17 mouse cellular contexts compared by ENCODE assay signal in the genomic region with DNA sequence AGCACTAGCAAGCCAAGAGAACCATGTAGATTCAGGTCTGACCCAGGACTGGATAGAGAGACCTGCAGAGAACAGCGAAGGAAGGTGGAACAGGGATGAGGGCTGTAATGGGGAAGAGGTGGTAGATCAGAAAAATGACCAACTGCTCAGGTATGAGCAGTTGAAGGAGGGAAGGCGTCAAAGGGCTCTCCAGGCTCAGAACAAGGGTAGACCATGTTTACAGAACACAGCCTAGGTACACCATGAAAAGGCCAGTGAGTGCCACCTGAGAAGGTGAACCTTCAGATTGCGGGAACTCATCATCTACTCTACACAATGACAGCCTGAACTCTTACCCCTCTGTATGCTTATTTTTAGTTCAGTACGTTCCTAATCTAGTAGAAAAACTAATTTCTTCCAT. TPM values are rescaled to one million over a fixed set of nuclear protein-coding genes. Genes with fewer than 3 reads are reported as not detected.
DNase-seq lines count a peak whose midpoint lies in the region; ATAC-seq and TF ChIP-seq lines count a peak whose summit lies in the region.
"Had no signal": no experiment of that assay in that cellular context is flagged by ENCODE, and none has a peak within 500 bp of the region (broad histone marks: within the 10 kb centered on the region; RNA-seq: fewer than 3 reads in every experiment).

No protein-coding gene starts in this region.

- no peaks in the 10 kb centered on the region for H3K9me3 ChIP-seq in kidney, embryonic 16.5 days (ENCODE audit: low read length)
- H3K9me3 ChIP-seq in kidney, embryonic 15.5 days (replicated peaks), result no peaks in the 10 kb centered on the region
- no peaks in the 10 kb centered on the region for H3K9me3 ChIP-seq in lung, postnatal 0 days (ENCODE audit: low read length)
- H3K9me3 ChIP-seq in forebrain, embryonic 13.5 days (replicated peaks), result no peaks in the 10 kb centered on the region
- H3K9me3 ChIP-seq: embryonic facial prominence, embryonic 15.5 days; heart, embryonic 12.5 days; hindbrain, embryonic 15.5 days had no signal

- WGBS in kidney, embryonic 16.5 days, result 87% methylated on average over 4 of the region's 4 CpGs
- 93% methylated on average over 4 of the region's 4 CpGs for WGBS in kidney, embryonic 15.5 days
- 58% methylated on average over 4 of the region's 4 CpGs for WGBS in lung, postnatal 0 days
- 94% methylated on average over 4 of the region's 4 CpGs for WGBS in forebrain, embryonic 13.5 days

- peaks cover 55% of the 10 kb centered on the region for H3K4me1 ChIP-seq in kidney, embryonic 16.5 days (ENCODE audit: insufficient read depth, low read length)
- peaks cover 68% of the 10 kb centered on the region for H3K4me1 ChIP-seq in kidney, embryonic 15.5 days
- peaks cover 69% of the 10 kb centered on the region for H3K4me1 ChIP-seq in lung, postnatal 0 days (ENCODE audit: insufficient read depth, low read depth, low read length)
- peaks cover 81% of the 10 kb centered on the region for H3K4me1 ChIP-seq in forebrain, embryonic 13.5 days

- peak; percentile 79 to 85 for DNase-seq in lung, adult 18-20 months
- peak; percentile 91 for DNase-seq in lung, postnatal 0 days (ENCODE audit: low spot score)
- DNase-seq in lung, postnatal 36 days, result peak; percentile 78
- DNase-seq in gastrocnemius, adult 2 months, result no peak
- DNase-seq: adrenal gland, postnatal 25 days; cerebellum, adult 18-20 months; cerebellum, postnatal 10 days; gastrocnemius, postnatal 14 days had no signal

- intact Hi-C loops in gastrocnemius, adult 2 months (cut with DNase I), result no loop called here

- H3K27me3 ChIP-seq in kidney, embryonic 16.5 days (ENCODE audit: insufficient read depth, low read length), result no peaks in the 10 kb centered on the region
- H3K27me3 ChIP-seq in kidney, embryonic 15.5 days, result no peaks in the 10 kb centered on the region
- no peaks in the 10 kb centered on the region for H3K27me3 ChIP-seq in lung, postnatal 0 days (replicated peaks; ENCODE audit: insufficient read depth, low read length)
- H3K27me3 ChIP-seq in forebrain, embryonic 13.5 days, result no peaks in the 10 kb centered on the region
- H3K27me3 ChIP-seq: CH12.LX; embryonic facial prominence, embryonic 15.5 days; heart, embryonic 12.5 days; hindbrain, embryonic 15.5 days; Patski had no signal

- no peaks in the 10 kb centered on the region for H3K36me3 ChIP-seq in kidney, embryonic 16.5 days (ENCODE audit: insufficient read depth, low read length)
- H3K36me3 ChIP-seq in kidney, embryonic 15.5 days, result no peaks in the 10 kb centered on the region
- no peaks in the 10 kb centered on the region for H3K36me3 ChIP-seq in lung, postnatal 0 days (ENCODE audit: insufficient read depth, low read length)
- no peaks in the 10 kb centered on the region for H3K36me3 ChIP-seq in forebrain, embryonic 13.5 days (ENCODE audit: poor library complexity, severe bottlenecking)
- H3K36me3 ChIP-seq: embryonic facial prominence, embryonic 15.5 days; heart, embryonic 12.5 days; hindbrain, embryonic 15.5 days had no signal

- H3K9ac ChIP-seq in kidney, embryonic 16.5 days (replicated peaks; ENCODE audit: low read length), result no peak overlapping the region
- no peak overlapping the region for H3K9ac ChIP-seq in kidney, embryonic 15.5 days
- no peak overlapping the region for H3K9ac ChIP-seq in lung, postnatal 0 days (replicated peaks; ENCODE audit: low read depth)
- H3K9ac ChIP-seq in forebrain, embryonic 13.5 days, result no peak overlapping the region
- H3K9ac ChIP-seq: embryonic facial prominence, embryonic 15.5 days; heart, embryonic 12.5 days; hindbrain, embryonic 15.5 days had no signal

- H3K4me2 ChIP-seq in kidney, embryonic 16.5 days (replicated peaks; ENCODE audit: low read depth, low read length), result no peak overlapping the region
- no peak overlapping the region for H3K4me2 ChIP-seq in kidney, embryonic 15.5 days
- no peak overlapping the region for H3K4me2 ChIP-seq in lung, postnatal 0 days (replicated peaks; ENCODE audit: low read depth, low read length)
- no peak overlapping the region for H3K4me2 ChIP-seq in forebrain, embryonic 13.5 days
- H3K4me2 ChIP-seq: embryonic facial prominence, embryonic 15.5 days; heart, embryonic 12.5 days; hindbrain, embryonic 15.5 days had no signal

- TF ChIP-seq EP300 in lung, postnatal 0 days (IDR thresholded peaks at IDR 0.05), result peak; percentile 100

- no peak for ATAC-seq in kidney, embryonic 16.5 days (ENCODE audit: low FRiP score, low TSS enrichment)
- ATAC-seq in kidney, embryonic 15.5 days (replicated peaks; ENCODE audit: low FRiP score), result no peak
- peak; percentile 85 for ATAC-seq in lung, postnatal 0 days
- no peak for ATAC-seq in forebrain, embryonic 13.5 days
- ATAC-seq: forebrain, embryonic 16.5 days; Patski had no signal

- no peak for TF ChIP-seq CTCF in lung, postnatal 0 days (IDR thresholded peaks at IDR 0.05)
- no peak for TF ChIP-seq CTCF in gastrocnemius, adult 2 months (IDR thresholded peaks at IDR 0.05)

- H3K4me3 ChIP-seq in kidney, embryonic 16.5 days (ENCODE audit: low read length), result no peak overlapping the region
- no peak overlapping the region for H3K4me3 ChIP-seq in kidney, embryonic 15.5 days (replicated peaks)
- H3K4me3 ChIP-seq in lung, postnatal 0 days (ENCODE audit: low read depth, low read length), result no peak overlapping the region
- no peak overlapping the region for H3K4me3 ChIP-seq in forebrain, embryonic 13.5 days
- no peak overlapping the region for H3K4me3 ChIP-seq in gastrocnemius, adult 2 months
- H3K4me3 ChIP-seq: embryonic facial prominence, embryonic 15.5 days; heart, embryonic 12.5 days; hindbrain, embryonic 15.5 days had no signal

- H3K27ac ChIP-seq in kidney, embryonic 16.5 days (ENCODE audit: low read length), result peak overlapping the region; percentile 36; the same call in 1 of the 2 replicates
- H3K27ac ChIP-seq in kidney, embryonic 15.5 days, result no peak overlapping the region
- peak overlapping the region; percentile 87 for H3K27ac ChIP-seq in lung, postnatal 0 days (ENCODE audit: low read length)
- H3K27ac ChIP-seq in forebrain, embryonic 13.5 days, result no peak overlapping the region
- no peak overlapping the region for H3K27ac ChIP-seq in gastrocnemius, adult 2 months
- H3K27ac ChIP-seq: embryonic facial prominence, embryonic 15.5 days; hindbrain, embryonic 15.5 days had no signal

RNA-seq across cellular contexts. Expression of a gene that starts 9.5 kb away (rescaled TPM):
- polyA plus RNA-seq in kidney, embryonic 16.5 days (2015; fragmentation: Nextera tagmentation; extraction: Ambion mirVana), result 11.3 and 13.7 TPM in 2 replicates
- polyA plus RNA-seq in kidney, embryonic 15.5 days (2015; fragmentation: Nextera tagmentation; extraction: Ambion mirVana), result 45.7 and 47.5 TPM in 2 replicates
- polyA plus RNA-seq in lung, postnatal 0 days (2015; fragmentation: Nextera tagmentation; extraction: Ambion mirVana), result 91.3 and 104 TPM in 2 replicates
- polyA plus RNA-seq in forebrain, embryonic 13.5 days (2015; fragmentation: Nextera tagmentation; extraction: Ambion mirVana), result 13.2 and 15.6 TPM in 2 replicates
- 1 to 10 TPM; 6.4 to 9.3 TPM for total RNA-seq in gastrocnemius, adult 2 months (2021)

RNA-seq across cellular contexts. Expression of a gene that starts 55.9 kb away (rescaled TPM):
- polyA plus RNA-seq in kidney, embryonic 16.5 days (2015; fragmentation: Nextera tagmentation; extraction: Ambion mirVana), result 0.26 and 0.42 TPM in 2 replicates
- 0.29 and 0.31 TPM in 2 replicates for polyA plus RNA-seq in kidney, embryonic 15.5 days (2015; fragmentation: Nextera tagmentation; extraction: Ambion mirVana)
- 0.57 and 0.83 TPM in 2 replicates for polyA plus RNA-seq in lung, postnatal 0 days (2015; fragmentation: Nextera tagmentation; extraction: Ambion mirVana)
- 0.55 and 0.81 TPM in 2 replicates for polyA plus RNA-seq in forebrain, embryonic 13.5 days (2015; fragmentation: Nextera tagmentation; extraction: Ambion mirVana)
- not detected for total RNA-seq in gastrocnemius, adult 2 months (2021)

Comparison
In these comparisons a context has a peak if more than half of its experiments do, and no peak if none do; other contexts are left out.
1. H3K27ac ChIP-seq: peak in kidney, embryonic 16.5 days (single experiment) and lung, postnatal 0 days (single experiment); none in kidney, embryonic 15.5 days (single experiment), forebrain, embryonic 13.5 days (single experiment) and gastrocnemius, adult 2 months (single experiment).